Mouse (Mus musculus) liver, embryonic 15.5 days (tissue): ENCODE measurements around the gene Gm10842. TPM values are rescaled to one million over a fixed set of nuclear protein-coding genes. Genes with fewer than 3 reads are reported as not detected.
"Not testable (repeated sequence)": the region's sequence is repeated elsewhere in the genome, so short reads cannot be mapped to it uniquely, and the experiment has no call there.

Experiments used
- ATAC-seq: fragments of 200-750 bp; cut with Nextera tagmentation; 2 replicates; pipeline ENCODE4 v1.8.0; 2017; ENCODE audit warnings: moderate number of reproducible peaks, mild to moderate bottlenecking, moderate library complexity; ENCODE audit not compliant: insufficient read depth
- H3K27ac ChIP-seq: fragments of 300-500 bp; sonication (generic); replicated peaks from 2 replicates; pipeline ENCODE4 v1.5.1; 2015; ENCODE audit warnings: mild to moderate bottlenecking, inconsistent platforms
- H3K27me3 ChIP-seq: fragments of 300-500 bp; sonication (generic); 2 replicates; pipeline ENCODE4 v1.6.1; 2015; ENCODE audit warnings: mild to moderate bottlenecking, inconsistent platforms
- H3K36me3 ChIP-seq: fragments of 300-500 bp; sonication (generic); replicated peaks from 2 replicates; pipeline ENCODE4 v1.6.1; 2015; ENCODE audit warnings: moderate library complexity, mild to moderate bottlenecking, inconsistent platforms
- H3K4me1 ChIP-seq: fragments of 300-500 bp; sonication (generic); replicated peaks from 2 replicates; pipeline ENCODE4 v1.6.1; 2015; ENCODE audit warnings: inconsistent platforms
- H3K4me2 ChIP-seq: fragments of 300-500 bp; sonication (generic); 2 replicates; pipeline ENCODE4 v1.6.1; 2015; ENCODE audit warnings: moderate library complexity, mild to moderate bottlenecking, inconsistent platforms
- H3K4me3 ChIP-seq: fragments of 300-500 bp; sonication (generic); replicated peaks from 2 replicates; pipeline ENCODE4 v1.5.1; 2015; ENCODE audit warnings: mild to moderate bottlenecking, inconsistent platforms
- H3K9ac ChIP-seq: fragments of 300-500 bp; sonication (generic); 2 replicates; pipeline ENCODE4 v1.6.1; 2015; ENCODE audit warnings: moderate library complexity, mild to moderate bottlenecking, inconsistent platforms
- H3K9me3 ChIP-seq: fragments of 300-500 bp; sonication (generic); replicated peaks from 2 replicates; pipeline ENCODE4 v1.6.1; 2016; ENCODE audit warnings: inconsistent platforms
- WGBS: fragments of 180-500 bp; shearing (Covaris S2); methylation state at CpG from one replicate; pipeline ENCODE4 v1.1.7; 2015; ENCODE audit warnings: mixed read lengths; ENCODE audit not compliant: insufficient replicate concordance; 5-methylcytosine and 5-hydroxymethylcytosine counted together
- polyA plus RNA-seq: library from polyadenylated mRNA; unstranded; fragments of >200 nt; fragmentation: Nextera tagmentation; extraction: Ambion mirVana; gene quantifications from 2 replicates; pipeline ENCODE4 v1.2.1, GENCODE M21; 2015

Gm10842 gene
- not detected in 2 replicates for polyA plus RNA-seq

GRCm38 (mm10) chr11:105146593-105146992, at the start of gene Gm10842:
Gm10842 (plus strand) TSS chr11:105146893.
- H3K4me2 ChIP-seq, result no peak within 1 kb of the TSS
- no peak for ATAC-seq
- 0 out of 2 replicates have a peak within 1 kb of the TSS, but pooled peaks have one; percentile 46 for H3K27ac ChIP-seq
- no peak within 1 kb of the TSS for H3K9ac ChIP-seq
- no peaks in the 10 kb centered on the region for H3K9me3 ChIP-seq
- H3K4me1 ChIP-seq, result peaks cover 63% of the 10 kb centered on the region
- H3K4me3 ChIP-seq, result no peak within 1 kb of the TSS
- no peaks in the 10 kb centered on the region for H3K36me3 ChIP-seq
- H3K27me3 ChIP-seq, result no peaks in the 10 kb centered on the region
- 73% methylated on average over 3 of the region's 3 CpGs for WGBS

- H3K4me3 ChIP-seq, H3K27me3 ChIP-seq, H3K36me3 ChIP-seq, H3K9me3 ChIP-seq, H3K4me1 ChIP-seq, H3K9ac ChIP-seq, H3K4me2 ChIP-seq, H3K27ac ChIP-seq, ATAC-seq: not testable (repeated sequence)
- 62% methylated on average over 22 of the region's 22 CpGs for WGBS
Measured at GRCm38 (mm10) chr11:105112448-105112847, 34.2 kb upstream of the Gm10842 start.

- H3K27ac ChIP-seq, result no peak overlapping the region
- no peak overlapping the region for H3K4me2 ChIP-seq
- WGBS, result 58% methylated on average over 7 of the region's 7 CpGs
- ATAC-seq, result no peak
- H3K4me3 ChIP-seq, result no peak overlapping the region
- H3K9ac ChIP-seq, result no peak overlapping the region
- H3K4me1 ChIP-seq, result peaks cover 9% of the 10 kb centered on the region; the same call in 1 of the 2 replicates
- H3K27me3 ChIP-seq, result no peaks in the 10 kb centered on the region; the same call in 1 of the 2 replicates
- no peaks in the 10 kb centered on the region for H3K36me3 ChIP-seq
- H3K9me3 ChIP-seq, result no peaks in the 10 kb centered on the region
Measured at GRCm38 (mm10) chr11:105117814-105118213, 28.9 kb upstream of the Gm10842 start.

GRCm38 (mm10) chr11:105120551-105121061, 26.1 kb upstream of the Gm10842 start:
- Histone ChIP-seq H3K4me1 (peaks cover 23% of the 10 kb centered on the region), H3K27ac (no peak overlapping the region), H3K36me3 (no peaks in the 10 kb centered on the region), H3K27me3 (no peaks in the 10 kb centered on the region; the same call in 1 of the 2 replicates), H3K9me3 (no peaks in the 10 kb centered on the region), H3K9ac (no peak overlapping the region), H3K4me3 (no peak overlapping the region), H3K4me2 (no peak overlapping the region)
- WGBS, result 24% methylated on average over 4 of the region's 4 CpGs
- ATAC-seq, result no peak

GRCm38 (mm10) chr11:105121792-105122191, 24.9 kb upstream of the Gm10842 start:
- H3K9ac ChIP-seq, H3K27me3 ChIP-seq, ATAC-seq, H3K27ac ChIP-seq, H3K4me3 ChIP-seq, H3K9me3 ChIP-seq, H3K36me3 ChIP-seq, H3K4me2 ChIP-seq: not testable (repeated sequence)
- peaks cover 31% of the 10 kb centered on the region for H3K4me1 ChIP-seq
- WGBS, result 56% methylated on average over 5 of the region's 5 CpGs

GRCm38 (mm10) chr11:105123986-105124385, 22.7 kb upstream of the Gm10842 start:
- H3K4me1 ChIP-seq, result peaks cover 48% of the 10 kb centered on the region
- peaks cover 4% of the 10 kb centered on the region for H3K36me3 ChIP-seq
- peak; percentile 23; the same call in 1 of the 2 replicates for ATAC-seq
- H3K9ac ChIP-seq, result no peak overlapping the region
- H3K4me2 ChIP-seq, result peak overlapping the region; percentile 42
- H3K9me3 ChIP-seq, result no peaks in the 10 kb centered on the region
- H3K4me3 ChIP-seq, result no peak overlapping the region
- WGBS, result 7% methylated on average over 9 of the region's 9 CpGs
- H3K27me3 ChIP-seq, result no peaks in the 10 kb centered on the region
- H3K27ac ChIP-seq, result no peak overlapping the region

GRCm38 (mm10) chr11:105125735-105126519, 20.8 kb upstream of the Gm10842 start, which contains the start of gene Mettl2:
Mettl2 (plus strand) TSS chr11:105126425.
- Histone ChIP-seq H3K9ac (peak within 1 kb of the TSS; percentile 61), H3K36me3 (peaks cover 23% of the 10 kb centered on the region), H3K27ac (peak within 1 kb of the TSS; percentile 91), H3K4me2 (peak within 1 kb of the TSS; percentile 91), H3K9me3 (no peaks in the 10 kb centered on the region), H3K4me3 (peak within 1 kb of the TSS; percentile 80), H3K27me3 (no peaks in the 10 kb centered on the region), H3K4me1 (peaks cover 51% of the 10 kb centered on the region)
- peak; percentile 82 for ATAC-seq
- WGBS, result under 1% methylated on average over 38 of the region's 38 CpGs

GRCm38 (mm10) chr11:105126520-105127029, 20.1 kb upstream of the Gm10842 start:
- Histone ChIP-seq H3K27ac (peak overlapping the region; percentile 91; the same call in 1 of the 2 replicates), H3K27me3 (no peaks in the 10 kb centered on the region)
- ATAC-seq, result peak; percentile 26

GRCm38 (mm10) chr11:105135692-105136091, 11.0 kb upstream of the Gm10842 start:
- ATAC-seq, result peak; percentile 41

More at GRCm38 (mm10) chr11:105126520-105127029, 20.1 kb upstream of the Gm10842 start:
- H3K4me2 ChIP-seq, result peak overlapping the region; percentile 91
- peak overlapping the region; percentile 61 for H3K9ac ChIP-seq
- H3K4me3 ChIP-seq, result peak overlapping the region; percentile 80
- peaks cover 29% of the 10 kb centered on the region for H3K36me3 ChIP-seq
- H3K4me1 ChIP-seq, result peaks cover 51% of the 10 kb centered on the region
- WGBS, result under 1% methylated on average over 48 of the region's 49 CpGs
- H3K9me3 ChIP-seq, result no peaks in the 10 kb centered on the region

GRCm38 (mm10) chr11:105137255-105137654, 9.4 kb upstream of the Gm10842 start:
- not testable (repeated sequence) for ATAC-seq, H3K27me3 ChIP-seq, H3K9me3 ChIP-seq, H3K9ac ChIP-seq, H3K4me3 ChIP-seq, H3K4me2 ChIP-seq
- H3K4me1 ChIP-seq, result peaks cover 37% of the 10 kb centered on the region
- peaks cover 89% of the 10 kb centered on the region for H3K36me3 ChIP-seq
- 66% methylated on average over 2 of the region's 2 CpGs for WGBS
- H3K27ac ChIP-seq, result peak overlapping the region; percentile 45; the same call in 1 of the 2 replicates

More at GRCm38 (mm10) chr11:105135692-105136091, 11.0 kb upstream of the Gm10842 start:
- Histone ChIP-seq H3K36me3 (peaks cover 98% of the 10 kb centered on the region), H3K27ac (peak overlapping the region; percentile 45), H3K4me1 (peaks cover 35% of the 10 kb centered on the region), H3K4me3 (no peak overlapping the region), H3K9me3 (no peaks in the 10 kb centered on the region), H3K27me3 (no peaks in the 10 kb centered on the region), H3K9ac (no peak overlapping the region), H3K4me2 (no peak overlapping the region)
- WGBS, result 40% methylated on average over 7 of the region's 7 CpGs

GRCm38 (mm10) chr11:105140512-105140911, 6.2 kb upstream of the Gm10842 start:
- not testable (repeated sequence) for ATAC-seq, H3K4me2 ChIP-seq, H3K9ac ChIP-seq, H3K4me3 ChIP-seq, H3K9me3 ChIP-seq, H3K27me3 ChIP-seq, H3K27ac ChIP-seq
- Histone ChIP-seq H3K4me1 (peaks cover 59% of the 10 kb centered on the region), H3K36me3 (peaks cover 57% of the 10 kb centered on the region)
- 86% methylated on average over 7 of the region's 8 CpGs for WGBS
